Mouse (Mus musculus) liver, embryonic 14.5 days (tissue): ENCODE measurements around the gene P3h3.

Experiments used
- CTCF ChIP-seq: IDR thresholded peaks from 2 replicates; pipeline ENCODE4 v1.5.1; 2016; ENCODE audit warnings: antibody characterized with exemption, low read depth, control low read depth
- EP300 ChIP-seq: IDR thresholded peaks from 2 replicates; pipeline ENCODE4 v1.6.1; 2016; ENCODE audit warnings: antibody characterized with exemption, low read depth

- TF ChIP-seq CTCF (no peak), EP300 (no peak)
Measured at GRCm38 (mm10) chr6:124834512-124835081, 23.0 kb downstream of the P3h3 start.
